Mouse (Mus musculus) inflammation-experienced regulatory T-cells, adult 6 months (primary cell): Measurements from ENCODE around the gene Cdk13. TPM values are rescaled to one million over a fixed set of nuclear protein-coding genes. Genes with fewer than 3 reads are reported as not detected.

ENCODE experiments used
- ATAC-seq: one replicate; pipeline ENCODE4 v1.8.0; 2017
- polyA plus RNA-seq, 3 experiments: library from polyadenylated mRNA; unstranded; fragments of 100-300 nt; shearing (Covaris generic); gene quantifications; one replicate each; pipeline ENCODE4 v1.2.1; 2017

Gene Cdk13
- 10 to 100 TPM; 18.0 to 24.4 (median 23.2) TPM for polyA plus RNA-seq

DNA sequence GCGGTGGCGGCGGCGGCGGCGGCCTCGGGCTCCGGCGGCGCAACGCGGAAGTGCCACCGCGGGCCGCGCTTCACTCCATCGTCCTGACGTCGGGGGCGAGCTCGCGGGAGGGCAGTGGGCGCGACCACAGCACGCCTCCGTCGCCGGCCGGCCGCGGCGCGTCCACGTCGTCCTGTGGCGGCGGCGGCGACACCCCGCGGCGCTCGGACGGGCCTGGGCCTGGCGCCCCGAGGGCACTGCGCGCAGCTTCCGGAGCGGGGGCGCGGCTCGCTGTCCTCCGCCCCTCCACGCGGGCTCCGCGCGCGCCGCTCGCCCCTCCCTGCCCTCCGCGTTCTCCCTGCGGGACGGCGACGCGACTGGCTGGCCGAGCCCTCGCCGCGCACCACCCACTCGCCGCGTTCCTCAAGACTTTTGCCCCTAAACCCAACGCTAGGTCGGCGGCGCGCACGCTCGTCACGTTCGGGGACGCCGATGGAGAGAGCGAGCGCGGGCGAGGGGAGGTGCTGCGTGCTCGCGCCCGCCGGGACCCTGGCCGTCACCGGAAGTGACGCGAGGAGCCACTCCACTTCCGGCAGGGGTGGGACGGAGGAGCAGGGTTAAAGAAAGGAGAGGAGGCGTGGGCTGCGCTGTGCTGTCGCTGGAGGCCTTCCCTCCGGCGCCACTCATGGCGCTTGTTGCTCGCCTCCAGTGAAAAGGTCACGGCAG, at the start of gene Cdk13:
Gene Cdk13 (minus strand): TSS at position 189 of the 705 bp plus-strand sequence.
- peak; percentile 81 for ATAC-seq

DNA sequence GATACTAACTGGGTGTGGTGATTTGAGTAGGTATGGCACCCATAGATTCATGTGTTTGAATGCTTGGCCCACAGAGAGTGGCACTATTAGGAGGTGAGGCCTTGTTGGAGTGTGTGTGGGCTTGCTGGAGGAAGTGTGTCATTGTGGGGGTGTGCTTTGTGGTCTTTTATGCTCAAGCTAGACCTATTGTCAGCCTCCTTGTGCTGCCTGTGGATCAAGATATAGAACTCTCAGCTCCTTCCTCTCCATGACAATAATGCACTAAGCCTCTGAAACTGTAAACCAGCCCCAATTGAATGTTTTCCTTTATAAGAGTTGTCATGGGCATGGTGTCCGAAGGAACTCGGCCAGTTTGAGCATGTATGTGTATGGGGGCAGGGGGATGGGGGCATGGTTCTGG, 38.4 kb upstream of the Cdk13 start:
- ATAC-seq, result no peak

DNA sequence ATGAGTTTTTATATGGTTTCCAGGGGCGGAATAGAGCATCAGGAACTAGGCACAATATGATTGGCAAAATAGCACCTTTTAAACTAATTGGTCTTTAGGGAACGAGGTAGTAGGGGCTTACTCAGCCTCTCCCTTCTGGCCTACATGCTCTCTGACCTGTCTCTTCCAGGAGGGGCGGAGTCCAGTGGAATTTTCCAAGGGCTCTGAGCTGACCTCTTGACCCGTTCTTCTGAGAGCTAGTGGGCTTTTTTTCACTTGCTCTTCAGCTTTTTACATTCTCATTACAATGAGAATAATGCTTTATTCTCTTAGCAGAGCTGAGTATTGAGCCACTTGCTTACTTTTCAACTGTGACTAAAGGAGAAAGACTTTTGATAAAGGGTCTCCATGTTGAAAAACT, 37.9 kb upstream of the Cdk13 start:
- ATAC-seq, result no peak

DNA sequence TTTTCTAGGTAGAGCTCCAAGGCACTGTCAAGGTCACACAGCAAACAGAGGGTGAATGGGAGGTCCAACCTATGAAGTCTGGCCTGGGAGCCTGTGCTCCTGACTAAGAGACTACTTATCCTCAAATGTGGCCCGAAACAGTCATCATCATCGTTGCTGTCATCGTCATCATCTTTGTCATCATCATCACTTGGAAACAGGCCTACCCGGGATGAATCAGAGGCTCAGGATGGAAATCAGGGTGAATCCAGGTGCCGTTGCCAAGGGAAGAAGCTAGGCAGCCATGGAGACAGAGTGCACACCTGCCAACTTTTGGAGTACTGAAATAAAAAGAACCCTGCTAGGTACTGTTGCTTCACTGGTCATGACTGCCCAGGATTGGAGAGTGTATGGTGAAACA, 34.2 kb upstream of the Cdk13 start:
- ATAC-seq, result no peak

DNA sequence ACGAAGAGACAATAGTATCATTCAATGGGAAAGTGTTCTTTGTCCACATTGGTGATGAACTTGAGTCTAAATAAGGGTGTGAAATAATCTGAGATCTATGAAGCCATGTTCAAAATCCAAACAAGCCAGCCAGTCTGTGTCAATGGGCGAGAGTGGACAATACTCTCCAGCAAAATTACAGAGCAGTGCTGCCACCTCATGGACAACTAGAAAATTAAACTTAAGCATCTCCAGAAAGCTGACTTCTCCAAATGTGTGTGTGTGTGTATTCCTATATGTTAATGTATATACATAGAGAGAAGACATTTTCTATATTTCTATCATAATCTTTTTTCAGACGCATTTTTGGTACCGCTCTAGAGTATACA, 33.6 kb upstream of the Cdk13 start:
- ATAC-seq, result peak; percentile 56

DNA sequence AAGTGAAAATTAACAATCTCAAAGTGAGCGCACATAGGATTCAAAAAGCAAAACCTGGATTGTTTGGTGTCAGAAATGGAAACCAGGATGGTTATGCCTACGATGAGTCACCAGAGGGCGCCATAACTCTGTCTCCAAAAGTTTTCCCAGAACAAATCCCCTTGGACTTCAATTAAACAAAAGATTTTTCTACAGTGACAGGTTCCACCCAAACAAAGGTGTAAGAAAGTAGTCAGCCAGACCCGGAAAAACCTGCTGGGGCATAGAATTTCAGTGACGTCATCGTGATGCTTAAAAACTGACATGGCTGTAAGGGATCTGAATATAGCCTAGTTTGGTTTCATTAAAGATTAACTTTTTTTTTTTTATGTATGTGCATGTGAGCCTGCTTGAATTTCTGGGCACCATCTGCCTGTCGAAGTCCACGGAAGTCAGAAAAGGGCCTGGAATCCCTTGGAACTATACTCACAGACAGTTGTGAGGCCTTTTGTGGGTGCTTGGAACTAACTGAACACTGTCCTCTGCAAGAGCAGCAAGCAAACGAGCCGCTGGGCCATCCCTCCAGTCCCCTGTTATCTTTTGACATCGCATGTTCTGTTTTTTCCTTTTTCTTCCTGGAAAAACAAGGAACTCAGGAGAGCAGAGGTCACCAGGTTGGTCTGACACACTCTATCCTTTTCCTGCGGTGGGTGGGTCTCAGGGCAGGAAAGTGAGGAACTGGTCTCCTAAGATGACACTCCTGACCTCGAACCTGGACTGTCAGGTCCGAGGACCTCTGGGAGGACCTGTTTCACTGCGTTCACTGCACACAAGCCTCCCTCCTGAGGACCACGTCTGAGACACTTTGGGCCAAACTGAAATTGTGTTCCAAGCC, 33.0 kb upstream of the Cdk13 start:
- ATAC-seq, result no peak

DNA sequence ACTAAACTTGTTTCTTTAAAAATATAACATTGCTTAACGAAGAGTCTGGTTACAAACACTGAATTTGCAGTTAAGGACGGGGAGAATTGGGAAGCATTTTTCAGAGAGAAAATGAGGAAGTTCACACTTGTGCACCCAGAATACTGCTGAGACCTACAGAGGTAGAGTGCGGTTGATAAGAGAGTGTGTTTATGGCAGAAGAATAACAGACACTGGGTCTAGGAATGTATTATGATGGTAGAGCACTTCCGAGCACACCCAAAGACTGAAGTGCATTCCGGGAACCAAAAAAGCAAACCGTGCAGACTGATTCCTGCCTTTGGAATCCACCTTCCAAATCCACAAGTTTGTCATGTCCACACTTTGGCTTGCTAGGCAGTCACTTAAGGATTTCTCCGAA, 31.9 kb upstream of the Cdk13 start:
- no peak for ATAC-seq

DNA sequence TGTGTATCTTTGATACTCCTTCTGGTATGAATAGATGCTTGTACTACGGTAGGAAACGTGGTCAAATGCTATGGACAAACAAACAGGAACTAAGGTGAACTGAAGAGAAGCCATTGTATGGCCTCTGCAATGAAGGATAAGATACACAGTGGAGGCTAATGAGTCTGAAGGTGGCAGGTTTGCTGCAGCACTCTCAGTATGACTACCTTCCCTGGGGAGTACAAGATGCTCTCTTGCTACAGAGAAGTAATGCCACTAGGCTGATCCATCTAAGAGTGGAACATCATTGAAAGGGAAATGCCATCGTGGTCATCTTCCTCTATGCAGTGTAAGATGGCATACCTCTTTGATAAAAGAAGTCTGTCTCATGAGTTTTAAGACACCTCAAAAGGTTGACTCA, 28.0 kb upstream of the Cdk13 start:
- ATAC-seq, result no peak

DNA sequence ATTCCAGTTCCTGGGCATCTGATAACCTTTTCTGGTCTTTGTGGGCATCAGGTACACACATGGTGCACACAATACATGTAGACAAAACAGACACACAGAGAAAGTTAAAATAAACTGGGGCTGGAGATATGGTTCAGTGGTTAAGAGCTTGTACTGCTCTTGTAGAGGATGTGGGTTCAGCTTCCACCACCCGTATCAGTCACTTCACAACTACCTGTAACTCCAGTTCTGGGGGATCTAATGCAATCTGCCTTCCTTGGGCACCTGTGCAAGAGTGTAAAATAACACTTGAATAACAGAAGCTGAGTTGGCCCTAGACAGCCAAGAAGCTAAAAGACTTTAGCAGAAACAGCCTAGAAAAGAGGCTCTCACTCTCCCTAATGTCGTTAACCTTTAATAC, 12.3 kb upstream of the Cdk13 start:
- no peak for ATAC-seq

DNA sequence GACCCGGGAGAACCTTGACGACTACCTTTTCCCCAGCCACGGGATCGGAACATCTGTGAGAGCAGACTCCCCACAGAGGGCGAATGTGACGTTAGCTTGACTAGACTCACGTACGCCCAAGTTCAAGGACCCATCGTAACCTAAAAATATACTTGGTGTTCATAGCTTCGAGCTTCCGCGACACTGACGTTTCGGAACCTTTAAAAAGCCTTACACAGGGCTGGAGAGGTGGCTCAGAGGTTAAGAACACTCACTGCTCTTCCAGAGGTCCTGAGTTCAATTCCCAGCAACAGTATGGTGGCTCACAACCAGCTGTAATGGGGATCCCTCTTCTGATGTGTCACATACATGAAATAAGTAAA, 698 bp upstream of the Cdk13 start:
- peak; percentile 18 for ATAC-seq

DNA sequence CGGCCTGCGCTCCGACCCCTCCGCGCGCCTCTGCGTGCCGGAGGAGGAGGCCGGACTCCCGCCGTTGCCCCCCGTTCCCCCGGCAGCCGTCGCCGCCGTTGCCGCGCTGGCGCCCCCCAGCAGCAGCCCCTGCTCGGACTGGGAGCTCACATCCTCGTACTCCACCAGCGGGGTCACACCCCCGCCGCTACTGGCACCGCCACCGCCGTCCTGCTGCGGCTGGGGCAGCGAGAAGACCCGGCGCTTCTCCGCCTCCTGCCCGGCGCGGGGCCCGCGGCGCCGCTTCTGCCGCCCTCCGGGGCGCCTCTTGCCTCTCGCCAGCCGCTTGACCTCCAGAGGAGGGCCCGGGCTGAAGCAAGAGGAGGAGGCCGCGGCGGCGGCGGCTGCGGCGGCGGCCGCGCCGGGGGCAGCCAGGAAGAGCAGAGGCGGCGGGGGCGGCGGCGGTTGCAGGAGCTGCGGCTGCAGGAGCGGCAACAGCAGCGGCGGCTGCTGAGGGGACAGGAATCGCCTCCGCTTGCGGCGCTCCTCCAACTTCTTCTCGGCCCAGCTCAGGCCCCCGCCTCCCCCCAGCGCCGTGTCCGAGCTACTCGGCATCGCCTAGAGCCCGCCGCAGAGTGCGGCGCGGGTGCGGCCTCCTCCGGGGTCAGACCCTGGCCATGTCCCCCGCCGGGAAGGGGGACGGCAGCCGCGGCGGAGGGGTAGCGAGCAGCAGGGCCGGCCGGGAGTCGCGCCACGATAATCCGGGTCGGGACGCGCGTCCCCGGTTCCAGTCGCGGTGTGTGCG, 647 bp downstream of the Cdk13 start:
- ATAC-seq, result no peak

DNA sequence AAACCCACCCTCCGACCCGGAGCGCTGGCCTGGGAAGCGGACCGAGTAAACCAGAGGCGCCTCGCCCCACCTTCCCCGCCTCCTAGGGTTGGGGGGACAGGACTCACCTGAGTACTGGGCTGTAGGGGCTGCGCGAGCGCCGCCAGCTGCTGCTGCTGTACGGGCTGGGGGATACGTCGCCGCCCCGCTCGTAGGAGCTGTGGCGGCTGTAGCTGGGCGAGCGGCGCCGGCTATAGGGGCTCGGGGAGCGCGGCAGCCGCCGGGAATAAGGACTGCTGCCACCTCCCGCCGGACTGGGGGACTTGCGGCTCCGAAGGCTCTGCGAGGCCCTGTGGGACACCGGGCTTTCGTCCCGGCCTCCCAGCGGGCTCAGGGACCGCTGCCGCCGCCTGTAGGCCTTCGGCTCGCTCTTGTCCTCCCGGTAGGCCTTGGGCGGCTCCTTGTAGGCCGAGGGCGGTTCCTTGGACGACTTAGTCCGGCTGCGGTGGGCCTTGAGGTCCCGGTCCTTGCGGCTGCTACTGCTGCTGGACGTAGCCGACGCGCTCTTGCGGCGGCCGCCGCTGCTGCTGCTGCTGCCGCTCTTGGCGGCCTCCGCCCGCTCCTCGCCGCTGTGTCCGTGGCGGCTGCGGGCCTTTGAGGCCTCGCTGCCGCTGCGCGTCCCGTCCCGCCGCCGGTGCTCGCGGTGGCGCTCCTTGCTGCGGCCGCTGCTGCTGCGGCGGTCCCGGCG, 1.4 kb downstream of the Cdk13 start:
- ATAC-seq, result peak; percentile 12

DNA sequence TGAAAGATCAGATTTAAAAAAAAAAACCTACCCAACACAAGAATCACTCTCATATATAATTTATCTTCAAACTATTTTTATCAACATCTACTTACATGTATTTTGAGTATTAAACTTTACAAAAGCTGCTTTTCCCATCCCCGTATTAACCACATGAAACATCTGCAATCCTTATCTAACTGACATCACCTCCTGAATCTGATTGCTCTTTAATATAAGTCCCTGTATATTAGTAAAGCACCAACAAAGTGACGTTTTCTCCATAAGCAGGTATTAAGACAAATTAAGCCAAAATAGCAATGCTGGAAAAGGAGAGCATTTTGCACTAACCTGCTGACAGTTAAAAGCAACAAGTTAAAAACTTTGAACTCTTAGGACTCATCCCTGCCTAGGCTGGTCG, 2.0 kb downstream of the Cdk13 start:
- ATAC-seq, result no peak

DNA sequence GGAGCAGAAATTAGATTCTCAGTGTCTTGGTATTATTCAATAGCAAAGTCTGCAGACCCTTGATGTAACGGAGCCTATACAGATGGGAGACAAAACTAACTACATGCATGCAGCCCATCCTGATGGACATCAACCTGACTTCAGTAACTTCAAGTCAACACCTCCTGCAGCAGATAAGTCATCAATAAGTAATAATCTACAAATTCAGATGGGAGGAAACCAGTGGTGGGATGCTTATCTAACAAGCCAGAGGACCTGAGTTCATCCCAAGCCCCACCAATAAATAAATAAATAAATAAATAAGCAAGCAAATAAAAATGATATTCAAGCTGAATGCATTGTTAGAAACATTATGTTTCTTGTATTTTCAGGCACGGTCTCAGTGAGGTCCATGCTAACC, 5.2 kb downstream of the Cdk13 start:
- ATAC-seq, result no peak

DNA sequence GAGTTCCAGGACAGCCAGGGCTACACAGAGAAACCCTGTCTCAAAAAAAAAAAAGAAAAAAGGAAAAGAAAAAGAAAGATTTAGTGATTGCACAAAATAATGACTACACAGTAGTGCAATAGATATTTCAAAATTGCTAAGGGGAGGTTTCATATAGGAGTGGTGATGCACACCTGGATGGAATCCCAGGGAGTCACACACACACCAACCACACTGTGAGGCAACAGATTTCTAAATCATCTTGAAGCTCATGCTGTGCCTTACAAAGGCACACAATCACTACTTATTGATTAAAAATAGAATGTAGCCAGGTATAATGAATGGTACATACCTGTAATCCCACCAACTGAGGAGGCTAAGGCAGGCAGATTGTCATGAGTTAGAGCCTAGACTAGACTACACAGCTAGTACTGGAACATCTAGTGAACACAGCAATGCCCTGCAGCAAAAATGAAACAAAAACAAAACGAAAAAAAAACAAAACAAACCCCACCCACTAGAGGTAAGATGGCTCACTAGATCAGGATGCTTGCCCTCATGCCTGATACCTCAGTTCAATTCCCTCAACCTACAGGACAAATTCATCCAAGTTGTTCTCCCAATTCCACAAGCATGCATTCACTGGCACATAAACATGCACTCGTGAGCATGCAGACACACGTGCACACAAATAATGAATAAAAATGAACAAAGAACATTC, 9.0 kb downstream of the Cdk13 start:
- peak; percentile 53 for ATAC-seq

DNA sequence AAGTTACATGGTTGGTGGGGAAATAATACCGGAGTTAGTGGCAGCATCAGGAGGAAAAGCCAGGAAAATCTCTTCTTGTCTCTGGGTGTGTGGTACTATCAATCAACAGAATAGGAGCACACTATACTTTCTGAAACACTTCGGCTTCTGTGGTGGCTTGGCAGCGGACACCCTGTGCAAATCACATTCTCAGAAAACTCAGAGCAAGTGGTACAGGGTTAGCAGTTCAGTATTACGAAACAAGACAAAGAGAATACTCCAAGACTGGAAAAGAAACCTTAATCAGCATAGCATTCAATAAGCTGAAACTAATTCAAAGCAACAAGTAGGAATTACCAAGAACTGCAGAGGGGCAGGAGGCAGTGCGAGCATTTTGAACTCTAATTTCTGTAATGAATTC, 21.3 kb downstream of the Cdk13 start:
- no peak for ATAC-seq

DNA sequence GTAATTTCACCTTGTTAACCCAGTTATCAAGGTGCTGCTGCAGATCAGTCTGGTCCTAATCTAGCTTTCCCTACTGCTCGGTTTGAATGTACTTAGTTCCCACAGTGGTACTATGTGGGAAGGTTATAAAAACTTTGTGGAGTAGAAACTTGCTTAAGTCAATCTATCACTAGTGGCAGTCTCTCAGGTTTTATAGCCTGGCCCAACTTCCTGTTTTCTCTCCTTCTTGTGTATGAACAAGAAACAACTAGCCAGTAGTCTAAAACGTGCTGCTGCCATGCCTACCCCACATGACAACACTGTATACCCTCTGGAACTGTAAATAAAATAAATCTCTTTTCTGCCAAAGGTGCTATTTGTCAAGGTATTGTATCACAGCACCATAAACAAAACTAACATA, 25.0 kb downstream of the Cdk13 start:
- ATAC-seq, result no peak

DNA sequence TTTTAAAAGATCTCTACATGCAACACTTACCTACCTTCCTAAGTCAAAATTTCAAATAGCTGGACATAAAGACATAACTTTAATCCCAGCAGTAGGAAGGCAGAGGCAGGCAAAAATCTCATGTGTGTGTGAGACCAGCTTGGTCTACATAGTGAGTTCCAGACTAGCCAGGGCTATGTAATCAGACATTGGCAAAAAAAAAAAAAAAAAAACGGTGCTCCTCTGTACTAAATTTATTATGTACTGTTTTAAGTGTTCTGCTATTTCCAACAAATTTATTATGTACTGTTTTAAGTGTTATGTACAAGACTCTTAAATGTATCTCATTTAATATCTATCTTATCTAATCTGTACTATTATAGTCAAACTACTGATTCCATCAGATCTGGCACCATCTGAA, 28.6 kb downstream of the Cdk13 start:
- ATAC-seq, result no peak

DNA sequence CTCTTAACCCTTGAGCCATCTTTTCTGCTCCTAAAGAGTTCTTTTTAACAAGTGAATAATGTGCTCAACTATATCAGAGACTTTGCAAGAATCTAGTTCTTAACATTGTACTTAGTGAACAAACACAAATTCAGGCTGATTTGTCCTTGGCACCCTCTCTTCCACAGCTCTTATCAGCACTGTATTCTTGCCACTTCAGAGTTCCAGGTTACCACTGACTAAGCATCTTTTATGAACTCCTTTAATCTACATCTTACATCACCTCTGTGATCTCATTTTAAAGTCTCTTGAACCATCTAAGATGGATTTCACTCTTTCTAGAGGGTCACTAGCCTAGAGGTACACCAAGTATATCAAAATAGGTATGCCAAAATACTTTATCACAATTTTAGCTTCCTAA, 29.5 kb downstream of the Cdk13 start:
- ATAC-seq, result no peak

DNA sequence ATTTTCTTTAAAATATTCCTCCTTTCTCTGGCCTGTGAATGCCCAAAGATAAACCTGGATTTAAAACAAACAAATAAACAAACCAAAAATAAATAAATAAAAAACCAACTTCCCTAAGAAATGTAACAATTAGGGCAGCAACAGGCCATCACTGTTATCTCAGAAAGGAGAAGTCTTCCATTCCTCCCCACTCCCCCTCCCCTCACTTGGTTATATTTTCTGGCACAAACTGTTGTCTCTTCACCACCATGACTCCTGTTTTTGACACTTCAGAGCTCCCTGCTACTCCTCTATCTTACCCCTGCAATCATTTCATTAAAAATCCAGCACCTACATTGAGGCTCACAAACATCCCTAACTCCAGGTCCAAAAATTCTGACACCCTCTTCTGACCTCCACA, 31.8 kb downstream of the Cdk13 start:
- no peak for ATAC-seq

DNA sequence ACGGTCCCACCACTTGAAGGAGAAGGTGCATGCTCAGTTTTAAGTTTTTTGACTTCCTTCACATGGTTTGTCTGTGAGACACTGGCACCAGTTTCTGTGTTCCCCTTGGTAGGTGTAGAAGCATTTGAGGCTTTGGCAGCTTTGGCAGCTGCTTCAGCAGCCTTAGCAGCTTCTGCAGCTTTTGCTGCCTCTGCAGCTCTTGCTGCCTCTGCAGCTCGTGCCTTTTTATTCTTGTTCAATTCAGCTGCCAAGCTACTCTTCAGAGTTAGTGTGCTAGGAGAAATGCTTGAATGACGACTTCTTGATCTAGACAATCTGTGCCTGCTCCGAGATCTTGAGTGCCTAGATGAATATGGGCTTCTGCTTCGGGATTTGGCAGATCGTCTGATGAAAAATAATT, 32.3 kb downstream of the Cdk13 start:
- ATAC-seq, result no peak

DNA sequence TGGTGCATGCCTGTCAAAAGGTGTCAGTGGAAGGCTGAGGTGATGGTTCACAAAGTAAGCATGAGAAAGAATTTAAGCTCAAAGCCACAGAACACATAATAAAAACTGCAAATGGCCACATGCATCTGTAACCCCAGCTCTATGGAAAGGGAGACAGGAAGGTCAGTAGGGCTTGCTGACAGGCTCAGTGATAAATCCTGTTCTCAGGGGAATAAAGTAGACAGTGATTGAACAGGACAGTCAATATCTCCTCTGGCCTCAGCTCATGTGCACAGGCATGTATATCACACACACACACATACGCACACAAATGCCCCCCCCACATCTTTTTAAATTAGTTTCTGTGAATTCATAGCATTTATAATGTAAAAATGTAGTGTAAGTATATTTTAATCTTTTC, 42.5 kb downstream of the Cdk13 start:
- ATAC-seq, result no peak
